Mouse (Mus musculus) embryonic facial prominence, embryonic 11.5 days (tissue): Measurements from ENCODE around the gene Etl4. TPM values are rescaled to one million over a fixed set of nuclear protein-coding genes. Genes with fewer than 3 reads are reported as not detected.
A peak's percentile ranks its signal among the peaks of the same experiment; 100 is the strongest.

Source experiments
- ATAC-seq: fragments of 200-750 bp; cut with Nextera tagmentation; replicated peaks from 2 replicates; pipeline ENCODE4 v1.8.0; 2017; ENCODE audit warnings: low read depth; ENCODE audit not compliant: insufficient number of reproducible peaks, low FRiP score, low TSS enrichment
- DNase-seq: peaks from one replicate; pipeline ENCODE4 v3.0.0-alpha.2; 2015; ENCODE audit warnings: low spot score
- H3K27ac ChIP-seq: fragments of 300-500 bp; sonication (generic); replicated peaks from 2 replicates; pipeline ENCODE4 v1.5.1; 2014; ENCODE audit warnings: mild to moderate bottlenecking, low read depth, low read length, control low read depth
- H3K27me3 ChIP-seq: fragments of 300-500 bp; sonication (generic); 2 replicates; pipeline ENCODE4 v1.6.1; 2014; ENCODE audit warnings: mild to moderate bottlenecking, low read length, moderate library complexity, mixed read lengths; ENCODE audit not compliant: control insufficient read depth, insufficient read depth
- H3K36me3 ChIP-seq: fragments of 300-500 bp; sonication (generic); replicated peaks from 2 replicates; pipeline ENCODE4 v1.6.1; 2014; ENCODE audit warnings: low read depth, mild to moderate bottlenecking, low read length, moderate library complexity, mixed read lengths; ENCODE audit not compliant: control insufficient read depth, insufficient read depth
- H3K4me1 ChIP-seq: fragments of 300-500 bp; sonication (generic); 2 replicates; pipeline ENCODE4 v1.6.1; 2014; ENCODE audit warnings: low read length, mixed read lengths; ENCODE audit not compliant: control insufficient read depth, insufficient read depth
- H3K4me2 ChIP-seq: fragments of 300-500 bp; sonication (generic); 2 replicates; pipeline ENCODE4 v1.6.1; 2014; ENCODE audit warnings: low read depth, mild to moderate bottlenecking, control low read depth, low read length, moderate library complexity
- H3K4me3 ChIP-seq: fragments of 300-500 bp; sonication (generic); 2 replicates; pipeline ENCODE4 v1.5.1; 2014; ENCODE audit warnings: low read depth, low read length, control low read depth
- H3K9ac ChIP-seq: fragments of 300-500 bp; sonication (generic); replicated peaks from 2 replicates; pipeline ENCODE4 v1.6.1; 2014; ENCODE audit warnings: mild to moderate bottlenecking, control low read depth, low read length
- H3K9me3 ChIP-seq: fragments of 300-500 bp; sonication (generic); replicated peaks from 2 replicates; pipeline ENCODE4 v1.6.1; 2016; ENCODE audit warnings: mild to moderate bottlenecking, low read length, inconsistent platforms, mixed read lengths; ENCODE audit not compliant: control insufficient read depth
- WGBS: fragments of 180-500 bp; shearing (Covaris S2); extraction: QIAGEN DNeasy Blood & Tissue Kit; methylation state at CpG from one replicate; pipeline ENCODE4 v1.1.7; 2014; 5-methylcytosine and 5-hydroxymethylcytosine counted together
- polyA plus RNA-seq: library from polyadenylated mRNA; unstranded; fragments of >200 nt; fragmentation: Nextera tagmentation; extraction: Ambion mirVana; gene quantifications from 2 replicates; pipeline ENCODE4 v1.2.1, GENCODE M21; 2014

Etl4 gene
- polyA plus RNA-seq, 1 experiment from 2014 or later: 23.5 TPM

- no peak for ATAC-seq
- 67% methylated on average over 1 of the region's 1 CpGs for WGBS
- H3K36me3 ChIP-seq: no peaks in the 10 kb centered on the region
- H3K27me3 ChIP-seq: no peaks in the 10 kb centered on the region
- no peaks in the 10 kb centered on the region for H3K9me3 ChIP-seq
- no peak overlapping the region for H3K9ac ChIP-seq
- H3K27ac ChIP-seq: no peak overlapping the region
- no peak overlapping the region for H3K4me3 ChIP-seq
- no peaks in the 10 kb centered on the region for H3K4me1 ChIP-seq
- no peak overlapping the region for H3K4me2 ChIP-seq
- DNase-seq: no peak
These were observed 195.9 kb downstream of the Etl4 start for GRCm38 (mm10) chr2:20105456-20105855.

- Histone ChIP-seq H3K9me3 (no peaks in the 10 kb centered on the region), H3K9ac (no peak overlapping the region), H3K4me2 (no peak overlapping the region), H3K27ac (no peak overlapping the region), H3K4me1 (no peaks in the 10 kb centered on the region), H3K36me3 (no peaks in the 10 kb centered on the region), H3K4me3 (no peak overlapping the region), H3K27me3 (no peaks in the 10 kb centered on the region)
- DNase-seq (no peak), ATAC-seq (no peak)
These were observed 202.1 kb downstream of the Etl4 start for GRCm38 (mm10) chr2:20111703-20112102.

- Histone ChIP-seq H3K4me2 (no peak overlapping the region), H3K36me3 (no peaks in the 10 kb centered on the region), H3K9me3 (no peaks in the 10 kb centered on the region), H3K9ac (no peak overlapping the region), H3K27ac (no peak overlapping the region), H3K4me3 (no peak overlapping the region), H3K4me1 (no peaks in the 10 kb centered on the region), H3K27me3 (no peaks in the 10 kb centered on the region)
- no peak for ATAC-seq
- no peak for DNase-seq
These were observed 216.3 kb downstream of the Etl4 start for GRCm38 (mm10) chr2:20125914-20126313.

- no peaks in the 10 kb centered on the region for H3K36me3 ChIP-seq
- no peaks in the 10 kb centered on the region for H3K9me3 ChIP-seq
- no peaks in the 10 kb centered on the region for H3K27me3 ChIP-seq
- no peaks in the 10 kb centered on the region; the same call in 1 of the 2 replicates for H3K4me1 ChIP-seq
- no peak overlapping the region for H3K4me3 ChIP-seq
- H3K4me2 ChIP-seq: no peak overlapping the region
- H3K27ac ChIP-seq: no peak overlapping the region
- H3K9ac ChIP-seq: no peak overlapping the region
- WGBS: 19% methylated on average over 2 of the region's 2 CpGs
- DNase-seq (peak; percentile 18), ATAC-seq (no peak)
These were observed 222.2 kb downstream of the Etl4 start for GRCm38 (mm10) chr2:20131792-20132191.

- no peaks in the 10 kb centered on the region for H3K9me3 ChIP-seq
- H3K27ac ChIP-seq: no peak overlapping the region
- WGBS: 71% methylated on average over 1 of the region's 1 CpGs
- H3K9ac ChIP-seq: no peak overlapping the region
- no peaks in the 10 kb centered on the region for H3K4me1 ChIP-seq
- H3K36me3 ChIP-seq: no peaks in the 10 kb centered on the region
- H3K4me2 ChIP-seq: no peak overlapping the region
- no peaks in the 10 kb centered on the region for H3K27me3 ChIP-seq
- no peak overlapping the region for H3K4me3 ChIP-seq
- DNase-seq (no peak), ATAC-seq (no peak)
These were observed 228.8 kb downstream of the Etl4 start for GRCm38 (mm10) chr2:20138426-20138825.

- H3K9ac ChIP-seq: no peak overlapping the region
- H3K4me2 ChIP-seq: no peak overlapping the region
- DNase-seq (no peak), ATAC-seq (no peak)
- no peak overlapping the region for H3K27ac ChIP-seq
- no peak overlapping the region for H3K4me3 ChIP-seq
- no peaks in the 10 kb centered on the region for H3K9me3 ChIP-seq
- no peaks in the 10 kb centered on the region for H3K36me3 ChIP-seq
- H3K4me1 ChIP-seq: no peaks in the 10 kb centered on the region
- 72% methylated on average over 4 of the region's 4 CpGs for WGBS
- H3K27me3 ChIP-seq: no peaks in the 10 kb centered on the region
These were observed 235.8 kb downstream of the Etl4 start for GRCm38 (mm10) chr2:20145368-20145767.

GRCm38 (mm10) chr2:20167073-20167472 is 257.5 kb downstream of the Etl4 start:
- H3K27ac ChIP-seq: no peak overlapping the region
- H3K9me3 ChIP-seq: no peaks in the 10 kb centered on the region
- no peaks in the 10 kb centered on the region for H3K4me1 ChIP-seq
- H3K4me3 ChIP-seq: no peak overlapping the region
- no peak overlapping the region for H3K9ac ChIP-seq
- DNase-seq (peak; percentile 18), ATAC-seq (no peak)
- WGBS: 40% methylated on average over 1 of the region's 1 CpGs
- H3K4me2 ChIP-seq: no peak overlapping the region
- no peaks in the 10 kb centered on the region for H3K36me3 ChIP-seq
- H3K27me3 ChIP-seq: no peaks in the 10 kb centered on the region

GRCm38 (mm10) chr2:20167566-20167965 is 258.0 kb downstream of the Etl4 start:
- Histone ChIP-seq H3K4me3 (no peak overlapping the region), H3K27me3 (no peaks in the 10 kb centered on the region), H3K9me3 (no peaks in the 10 kb centered on the region), H3K9ac (no peak overlapping the region), H3K36me3 (no peaks in the 10 kb centered on the region), H3K27ac (no peak overlapping the region), H3K4me2 (no peak overlapping the region), H3K4me1 (no peaks in the 10 kb centered on the region)
- 83% methylated on average over 5 of the region's 5 CpGs for WGBS
- DNase-seq: no peak
- no peak for ATAC-seq
